Mouse (Mus musculus) testis, adult 10 weeks (tissue): ENCODE measurements around the gene Gm2022. TPM values are rescaled to one million over a fixed set of nuclear protein-coding genes. Genes with fewer than 3 reads are reported as not detected.

ENCODE experiments used
- polyA plus RNA-seq: library from polyadenylated mRNA; stranded (reverse); fragments of 350-450 nt; fragmentation: Illumina TruSeq; extraction: RNeasy Lipid Tissue Mini Kit (QIAGEN cat#74804); gene quantifications from one replicate; pipeline ENCODE4 v1.2.3, GENCODE M21; 2014; ENCODE audit warnings: low read depth, low replicate concordance

Gm2022 gene
- not detected for polyA plus RNA-seq

GRCm38 (mm10) chr12:87895070-87895469, at the start of gene Gm2022:
Gm2022 (plus strand) TSS chr12:87895370.

GRCm38 (mm10) chr12:87873772-87874171, 21.4 kb upstream of the Gm2022 start, which contains the start of gene Gm2016:
Gm2016 (plus strand) TSS chr12:87874072.

GRCm38 (mm10) chr12:87919721-87920120, 24.6 kb downstream of the Gm2022 start, which contains the start of gene Gm2035:
Gm2035 (minus strand) TSS chr12:87919857.

Other genes with a start within 250 kb of the Gm2022 start
- not detected for gene Gm21319, start 119.6 kb upstream of the Gm2022 start, polyA plus RNA-seq
- not detected for gene Gm21936, start 99.9 kb upstream of the Gm2022 start, polyA plus RNA-seq
- 10.9 TPM for gene BB287469, start 78.8 kb upstream of the Gm2022 start, polyA plus RNA-seq
- gene Gm2001, start 53.0 kb upstream of the Gm2022 start, polyA plus RNA-seq = not detected
- gene Gm2016, start 21.3 kb upstream of the Gm2022 start, polyA plus RNA-seq = not detected
- gene Gm2035, start 24.5 kb downstream of the Gm2022 start, polyA plus RNA-seq = not detected
- gene Gm2042, start 58.7 kb downstream of the Gm2022 start, polyA plus RNA-seq = not detected
- gene Gm2075, start 116.5 kb downstream of the Gm2022 start, polyA plus RNA-seq = not detected
- gene Gm6803, start 123.4 kb downstream of the Gm2022 start, polyA plus RNA-seq = not detected
- gene Gm2056, start 131.6 kb downstream of the Gm2022 start, polyA plus RNA-seq = 3.3 TPM
- not detected for gene Gm16368, start 188.3 kb downstream of the Gm2022 start, polyA plus RNA-seq